Mouse (Mus musculus) T-cell, adult 66 days (primary cell): ENCODE results near the gene Gm5426. TPM values are rescaled to one million over a fixed set of nuclear protein-coding genes. Genes with fewer than 3 reads are reported as not detected.

Experiments
- total RNA-seq, 2 experiments: library from RNA; stranded (reverse); gene quantifications; 3 replicates in 1 of 2; 4 replicates in 1 of 2; pipeline ENCODE4 v1.2.4; 2023

Gm5426 gene
- not detected for total RNA-seq

GRCm38 (mm10) chr10:96136451-96136850 lies at the start of gene Gm5426:
Gm5426 (plus strand) TSS chr10:96136603.

Other genes starting within 250 kb of the Gm5426 start
- gene Eea1, start 196.0 kb upstream of the Gm5426 start, total RNA-seq = 1 to 10 TPM; 9.4 to 9.6 TPM